Mouse (Mus musculus): ENCODE measurements around the gene Ghrl.
"Not testable (repeated sequence)": the region's sequence is repeated elsewhere in the genome, so short reads cannot be mapped to it uniquely, and the experiment has no call there.

Gene Ghrl

DNA sequence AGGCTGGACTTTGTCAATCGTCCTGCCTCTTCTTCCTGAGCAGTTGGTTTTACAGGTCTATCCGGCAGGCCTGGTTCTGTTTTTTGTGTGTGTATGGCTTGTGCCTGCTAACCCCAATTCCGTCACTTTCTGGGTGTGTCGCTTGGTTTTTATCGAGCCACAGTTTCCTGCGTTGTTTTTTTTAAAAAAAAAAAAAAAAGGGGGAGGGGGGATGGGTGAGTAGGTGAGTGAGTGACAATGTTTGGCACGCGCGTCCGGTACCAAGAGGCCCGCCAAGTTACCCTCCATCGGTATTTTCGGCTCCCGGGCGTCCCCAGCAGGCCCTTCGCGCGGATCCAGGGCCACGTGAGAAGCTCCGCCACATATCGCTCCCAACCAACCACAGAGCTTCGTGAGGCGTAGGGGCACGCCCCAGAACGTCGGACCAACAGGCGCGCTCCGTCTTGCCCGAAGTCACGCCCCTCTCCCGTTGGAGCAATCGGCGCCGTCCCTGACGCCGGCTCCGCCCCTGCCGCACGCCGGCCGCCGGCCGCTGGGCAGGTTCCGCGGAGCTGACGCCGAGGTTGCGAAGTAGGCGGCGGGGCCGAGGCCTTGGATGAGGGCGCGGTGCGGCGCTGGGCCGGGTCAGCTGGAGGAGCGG, 23.0 kb downstream of the Ghrl start, which contains the start of gene Tatdn2:
Tatdn2 (plus strand) TSS at position 469 of the 640 bp plus-strand sequence.
- peak; percentile 99 for DNase-seq (ENCODE audit: low read depth, low spot score)

DNA sequence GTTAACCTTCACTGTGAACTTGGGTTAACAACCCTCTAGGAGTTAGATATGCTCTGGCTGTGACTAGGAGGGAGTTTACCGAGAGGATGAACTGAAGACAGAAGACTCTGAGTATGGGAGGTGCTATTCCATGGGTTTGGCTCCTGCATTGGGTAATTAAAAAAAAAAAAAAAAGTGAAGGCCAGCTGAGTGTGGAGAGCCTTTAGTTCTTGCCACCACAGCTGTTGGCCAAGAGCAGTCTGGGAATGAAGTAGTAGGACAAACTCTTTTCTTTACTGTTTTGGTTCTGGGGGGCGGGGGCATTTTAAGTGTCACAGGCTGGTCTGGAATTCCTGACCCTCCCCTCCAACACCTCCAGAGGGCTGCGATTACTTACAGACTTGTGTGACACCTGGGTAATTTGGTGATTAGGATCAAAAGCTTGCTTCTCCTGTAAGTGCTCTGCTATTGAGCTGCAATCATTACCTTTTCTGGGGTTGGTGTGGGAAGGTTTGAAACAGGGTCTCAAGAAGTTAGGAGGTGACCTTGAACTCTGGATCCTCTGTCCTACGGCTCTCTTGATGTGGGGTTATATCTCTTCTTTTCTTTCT, 23.8 kb downstream of the Ghrl start:
- DNase-seq (ENCODE audit: low read depth, low spot score), result no peak

DNA sequence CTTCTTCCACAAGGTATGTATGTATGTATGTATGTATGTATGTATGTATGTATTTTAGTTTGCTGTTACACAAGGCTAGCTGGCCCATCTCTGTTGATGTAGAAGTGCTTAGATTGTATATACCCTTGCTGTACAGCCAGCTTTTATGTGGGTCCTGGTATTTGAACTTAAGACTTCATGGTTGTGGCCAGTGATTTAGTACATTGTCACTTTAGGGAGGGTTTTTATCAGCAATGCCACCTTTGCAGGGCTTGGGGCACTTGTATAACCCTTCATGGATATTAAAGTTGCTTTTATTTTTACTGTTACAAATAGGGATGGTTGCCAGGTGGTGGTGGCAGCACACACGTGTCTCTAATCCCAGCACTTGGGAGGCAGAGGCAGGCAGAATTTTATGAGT, 24.5 kb downstream of the Ghrl start:
- DNase-seq (ENCODE audit: low read depth, low spot score), result no peak

DNA sequence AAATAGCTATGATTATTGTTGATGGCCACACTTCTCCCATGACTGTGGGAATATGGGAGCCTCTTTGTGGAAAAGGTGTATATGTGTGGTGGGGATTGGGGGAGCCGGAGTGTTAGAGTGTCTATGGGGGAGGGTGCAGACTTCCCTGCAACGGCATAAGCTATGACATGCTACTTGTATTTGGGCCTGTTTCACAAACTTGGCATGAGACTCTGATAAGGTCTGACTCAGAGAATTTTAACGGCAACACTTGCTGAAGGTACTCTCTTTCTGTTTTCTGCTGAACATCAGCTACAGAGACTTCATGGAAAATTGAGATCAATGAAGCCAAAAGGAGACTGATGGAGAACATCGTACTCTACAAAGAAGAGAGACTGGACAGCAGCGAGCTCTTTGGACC, 26.3 kb downstream of the Ghrl start:
- no peak for DNase-seq (ENCODE audit: low read depth, low spot score)

DNA sequence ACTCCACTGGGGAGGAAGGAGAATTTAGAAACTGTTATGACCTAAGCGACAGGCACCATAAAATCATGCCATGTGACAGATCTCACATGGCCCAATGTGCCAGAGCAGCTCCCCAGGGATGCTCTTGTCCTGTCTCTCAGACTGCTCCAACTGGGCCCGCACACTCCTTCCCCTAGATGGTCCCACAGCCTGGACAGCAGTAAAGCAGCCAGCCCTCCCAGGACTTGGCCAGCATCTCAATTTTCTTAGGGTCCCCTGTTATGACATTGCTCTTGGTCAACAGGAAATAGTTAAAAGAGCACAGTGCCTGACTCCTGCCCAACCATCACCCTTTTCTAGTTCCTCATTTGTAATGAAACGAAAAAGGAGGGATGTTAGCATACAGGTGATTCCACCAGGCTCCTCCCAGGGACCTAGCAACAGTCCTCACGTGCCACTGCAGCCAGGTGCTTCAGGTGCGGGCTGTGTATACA, 27.0 kb downstream of the Ghrl start:
- no peak for DNase-seq (ENCODE audit: low read depth, low spot score)

DNA sequence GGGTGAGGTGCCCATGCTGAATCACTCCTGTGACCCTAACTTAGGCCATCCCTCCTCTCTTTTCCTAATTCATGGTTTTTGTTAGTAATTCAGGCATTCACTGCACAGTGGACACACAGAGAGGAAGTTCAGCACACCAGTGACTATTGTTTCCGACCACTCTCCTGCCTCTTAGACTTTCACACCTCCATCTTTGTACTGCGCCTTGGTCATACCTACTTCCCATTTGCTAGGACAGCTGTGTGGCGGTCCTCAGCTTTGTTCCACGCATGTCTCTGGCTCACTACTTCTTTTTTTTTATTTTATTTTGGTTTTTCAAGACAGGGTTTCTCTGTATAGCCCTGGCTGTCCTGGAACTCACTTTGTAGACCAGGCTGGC, 28.6 kb downstream of the Ghrl start:
- DNase-seq (ENCODE audit: low read depth, low spot score), result no peak

DNA sequence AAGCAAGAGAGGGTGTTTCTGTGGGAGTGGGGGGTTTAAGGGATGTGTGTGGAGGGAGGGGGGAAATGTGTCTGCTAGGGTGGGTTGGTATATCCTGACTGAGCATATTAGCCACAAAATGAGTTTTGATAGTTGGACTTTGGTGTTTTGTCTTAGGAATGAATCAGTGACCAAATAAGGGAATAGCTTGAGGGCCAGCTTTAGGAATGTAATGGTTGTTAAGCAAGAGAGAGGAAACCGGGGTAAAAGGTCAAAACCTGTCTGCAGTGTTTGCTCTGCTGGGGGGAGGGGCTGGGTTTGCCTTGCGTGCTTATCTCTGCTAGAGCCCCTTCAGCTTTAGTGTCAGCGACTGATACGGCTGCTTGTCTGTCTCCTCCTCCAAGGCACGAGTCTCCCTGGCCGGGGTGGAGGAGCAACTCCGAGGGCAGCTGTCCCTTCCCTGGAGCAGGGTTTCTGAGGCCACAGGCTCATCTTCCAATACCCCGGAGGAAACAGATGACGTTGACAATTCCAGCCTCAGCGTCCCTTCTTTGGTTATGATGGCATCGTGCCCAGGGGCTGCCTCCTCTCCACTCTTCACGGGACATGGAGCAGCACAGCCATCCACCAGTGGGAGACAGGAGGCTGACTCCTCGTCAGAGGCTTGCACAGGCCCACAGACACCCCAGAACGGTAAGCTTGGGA, 29.1 kb downstream of the Ghrl start:
- peak; percentile 66 for DNase-seq (ENCODE audit: low read depth, low spot score)

DNA sequence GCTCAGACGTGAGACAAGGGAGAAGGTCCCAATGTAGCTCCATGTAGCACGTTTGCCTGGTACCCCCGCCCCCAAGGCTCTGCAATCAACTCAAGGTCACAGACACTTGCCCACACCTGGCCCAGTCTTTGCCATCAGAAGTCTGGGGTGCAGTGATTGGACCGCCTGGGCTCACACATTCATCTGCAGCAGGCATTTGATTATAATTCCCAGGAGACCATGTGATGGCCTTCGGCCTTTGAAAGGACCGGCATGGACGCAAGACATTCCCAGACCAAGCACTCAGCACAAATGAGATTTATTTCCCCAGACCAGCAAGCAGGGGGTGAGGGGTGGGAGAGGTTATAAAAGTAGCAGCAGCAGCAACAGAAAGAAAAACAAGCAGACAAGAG, 29.7 kb downstream of the Ghrl start:
- no peak for DNase-seq (ENCODE audit: low read depth, low spot score)

DNA sequence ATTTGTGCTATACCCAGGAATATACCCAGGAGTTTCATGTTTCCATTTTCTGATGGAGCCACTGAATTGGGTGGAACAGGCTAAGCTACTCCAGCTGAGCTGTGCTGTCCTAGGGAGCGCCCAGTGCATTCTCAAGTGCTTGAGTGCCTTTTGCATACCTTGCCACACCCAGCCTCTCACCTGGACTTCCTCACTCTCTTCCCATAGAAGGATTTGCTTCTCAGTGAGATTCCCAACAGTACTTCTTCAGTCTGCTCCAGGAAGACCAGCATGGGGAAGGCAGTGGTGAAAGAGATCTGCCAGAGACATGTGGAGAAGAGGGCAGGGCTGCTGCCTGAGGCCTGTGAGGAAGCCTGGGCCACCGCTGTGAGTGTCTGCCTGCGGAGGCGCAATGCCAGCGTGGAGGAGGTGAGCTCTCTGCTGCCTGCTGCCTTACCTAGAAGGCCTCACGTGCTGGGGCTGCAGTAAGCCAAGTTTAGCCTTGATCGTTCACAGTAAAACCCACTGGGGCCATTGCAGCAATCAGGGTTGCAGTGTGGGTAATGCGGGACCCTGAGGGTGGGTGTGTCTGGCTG, 33.0 kb downstream of the Ghrl start:
- DNase-seq (ENCODE audit: low read depth, low spot score), result no peak

DNA sequence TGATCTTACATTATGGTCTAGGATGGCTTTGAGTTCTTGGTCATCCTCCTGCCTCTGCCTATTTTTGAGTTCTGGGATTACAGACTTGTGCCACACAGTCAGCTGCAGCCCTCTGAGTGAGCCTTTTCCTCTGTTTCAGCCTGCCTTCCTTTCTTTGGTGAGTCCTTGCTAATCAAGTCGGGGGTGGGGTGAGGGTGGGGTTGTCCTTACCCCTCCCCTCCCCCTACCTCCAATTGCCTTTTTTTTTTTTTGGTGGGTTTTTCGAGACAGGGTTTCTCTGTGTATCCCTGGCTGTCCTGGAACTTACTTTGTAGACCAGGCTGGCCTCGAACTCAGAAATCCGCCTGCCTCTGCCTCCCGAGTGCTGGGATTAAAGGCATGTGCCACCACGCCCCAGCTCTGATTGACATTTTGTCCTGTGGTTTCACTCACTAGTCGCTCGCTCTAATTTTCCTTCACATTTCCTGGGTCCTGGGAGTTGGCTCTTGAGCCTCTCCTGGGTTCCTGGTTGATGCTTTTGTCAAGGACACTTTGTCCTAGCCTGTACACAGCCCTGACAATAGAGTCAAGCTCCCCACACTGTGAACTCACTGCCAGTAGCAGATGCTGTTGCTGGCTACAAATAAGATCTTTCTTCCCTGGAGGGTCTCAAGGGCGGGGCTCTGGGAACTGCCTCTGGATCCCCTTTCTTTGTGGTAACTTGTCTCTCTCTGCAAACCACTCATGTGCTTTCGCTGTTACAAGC, 36.4 kb downstream of the Ghrl start:
- no peak for DNase-seq (ENCODE audit: low read depth, low spot score)

DNA sequence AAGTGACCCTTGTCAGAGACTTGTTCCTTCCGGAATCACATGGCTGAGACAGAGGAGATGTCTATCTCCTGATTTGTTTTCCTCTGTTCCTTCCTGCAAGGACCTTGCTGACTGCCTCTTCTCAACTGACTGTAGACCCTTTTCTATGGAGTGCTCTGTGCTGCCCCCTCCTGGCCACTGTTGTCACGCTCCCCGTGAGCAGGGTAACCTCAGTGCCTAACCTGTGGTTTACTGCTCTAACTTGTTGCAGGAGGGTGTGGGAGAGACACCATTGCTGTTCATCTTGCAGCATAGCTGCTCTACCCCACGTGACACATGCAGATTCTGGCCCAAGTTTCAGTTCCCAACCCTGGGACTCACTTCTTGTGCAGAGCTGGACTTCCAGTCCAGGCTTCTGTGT, 38.4 kb downstream of the Ghrl start:
- DNase-seq (ENCODE audit: low read depth, low spot score), result peak; percentile 91

DNA sequence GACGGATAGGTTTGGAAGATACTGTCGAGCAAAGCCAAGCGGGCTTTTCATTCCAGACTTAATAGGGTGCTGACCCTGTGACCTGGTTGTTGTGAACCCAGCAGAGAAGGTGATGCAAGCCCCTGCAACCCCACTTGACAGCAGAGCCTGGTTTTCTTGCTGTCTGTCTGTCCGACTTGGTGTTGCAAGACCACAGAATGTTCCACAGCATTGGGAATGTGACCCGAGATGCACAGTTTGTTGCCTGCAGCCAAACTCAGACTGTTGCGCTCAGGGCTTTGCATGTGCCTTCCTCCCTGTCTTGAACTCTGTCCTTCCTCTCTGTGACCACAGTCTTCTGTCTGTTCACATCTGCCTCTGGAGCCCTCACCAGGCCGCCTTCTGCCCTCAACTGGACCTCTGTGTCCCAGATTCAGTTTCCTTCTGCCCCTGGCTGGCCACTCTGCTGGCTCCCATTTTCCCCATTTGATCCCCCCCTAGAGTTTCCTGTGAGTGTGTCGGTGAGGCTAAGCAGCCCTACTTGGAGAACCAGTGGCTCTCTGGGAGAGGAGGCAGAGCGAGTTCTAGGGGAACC, 39.6 kb downstream of the Ghrl start:
- DNase-seq (ENCODE audit: low read depth, low spot score), result no peak

DNA sequence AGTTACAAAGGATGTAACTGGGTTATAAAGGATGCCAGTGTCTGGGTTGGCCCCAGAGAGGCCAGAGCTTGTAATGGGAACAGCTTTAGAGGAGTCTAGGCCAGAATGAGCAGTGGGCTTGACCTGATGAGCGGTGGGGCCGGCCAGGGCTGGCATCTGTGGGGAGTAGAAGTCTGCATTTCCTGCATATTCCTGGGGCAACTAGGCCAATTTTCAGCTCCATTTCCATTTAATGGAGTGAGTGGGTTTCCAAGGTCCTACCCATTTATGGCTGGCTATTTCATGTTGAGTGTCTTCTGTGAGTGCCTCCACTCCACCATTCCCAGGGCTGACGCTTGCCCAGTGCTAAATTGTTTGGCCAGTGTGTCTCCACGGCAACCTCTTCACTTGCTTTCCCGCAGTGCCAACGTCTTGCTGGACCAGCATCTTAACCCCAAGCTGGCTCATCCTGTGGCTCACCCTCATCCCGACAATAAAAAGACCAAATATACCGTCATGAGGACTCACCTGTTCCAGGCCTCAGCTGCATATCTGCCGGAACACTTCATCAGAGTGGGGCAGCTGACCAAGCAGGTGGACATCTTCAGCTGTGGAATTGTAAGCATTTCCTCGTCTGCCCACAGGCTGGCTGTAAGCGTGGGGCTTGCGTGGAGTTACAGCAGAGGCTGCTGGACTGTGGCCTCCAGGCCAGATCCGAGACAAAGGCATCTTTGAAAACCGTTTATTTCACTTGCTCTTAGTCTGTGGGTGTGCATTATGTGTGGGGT, 41.3 kb downstream of the Ghrl start:
- DNase-seq (ENCODE audit: low read depth, low spot score), result no peak

DNA sequence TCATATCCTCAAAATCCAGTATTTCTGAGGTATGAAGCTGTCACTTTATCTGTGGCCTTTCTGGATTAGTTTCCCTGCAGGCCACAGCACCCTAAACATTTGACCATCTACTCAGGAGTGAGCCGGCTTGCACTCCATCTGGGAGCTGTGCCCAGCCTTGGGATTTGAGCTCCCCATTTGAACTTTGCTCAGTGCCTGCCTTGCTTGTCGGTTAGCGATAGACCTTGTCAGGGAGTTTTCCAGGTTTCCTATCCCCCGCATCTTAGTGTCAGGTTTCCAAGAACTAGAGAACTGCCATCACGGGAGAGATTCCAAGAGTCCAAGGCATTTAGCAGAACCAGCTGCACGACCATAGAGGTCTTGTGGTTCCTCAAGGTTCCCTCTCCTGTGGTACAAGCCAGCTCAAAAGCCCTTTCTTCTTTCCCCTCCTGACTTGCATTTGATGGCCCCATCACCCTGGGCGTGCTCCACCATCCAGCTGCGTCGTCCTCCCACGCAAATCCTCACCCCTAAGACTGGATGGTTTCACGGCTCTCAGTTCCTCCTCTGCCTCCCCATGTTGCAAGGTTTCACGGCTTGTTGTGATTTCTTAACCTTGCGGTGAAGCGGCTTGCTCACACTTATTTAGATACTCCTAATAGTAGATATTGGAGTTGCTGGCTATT, 42.5 kb downstream of the Ghrl start:
- no peak for DNase-seq (ENCODE audit: low read depth, low spot score)

DNA sequence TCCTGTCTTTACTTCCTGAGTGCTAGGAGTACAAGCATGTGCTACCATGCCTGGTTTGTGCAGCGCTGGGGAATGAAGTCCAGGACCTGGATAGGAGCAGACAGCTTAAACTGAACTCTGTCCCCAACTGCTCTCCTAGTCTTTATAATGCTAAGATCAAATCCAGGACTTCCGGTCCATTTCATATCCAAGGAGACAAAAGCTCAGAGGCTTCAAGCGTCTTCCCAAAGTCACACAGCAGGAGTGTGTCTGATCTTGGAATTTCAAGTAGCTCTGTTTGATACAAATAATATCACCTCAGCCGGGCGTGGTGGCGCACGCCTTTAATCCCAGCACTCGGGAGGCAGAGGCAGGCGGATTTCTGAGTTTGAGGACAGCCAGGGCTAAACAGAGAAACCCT, 43.7 kb downstream of the Ghrl start:
- DNase-seq (ENCODE audit: low read depth, low spot score), result no peak

DNA sequence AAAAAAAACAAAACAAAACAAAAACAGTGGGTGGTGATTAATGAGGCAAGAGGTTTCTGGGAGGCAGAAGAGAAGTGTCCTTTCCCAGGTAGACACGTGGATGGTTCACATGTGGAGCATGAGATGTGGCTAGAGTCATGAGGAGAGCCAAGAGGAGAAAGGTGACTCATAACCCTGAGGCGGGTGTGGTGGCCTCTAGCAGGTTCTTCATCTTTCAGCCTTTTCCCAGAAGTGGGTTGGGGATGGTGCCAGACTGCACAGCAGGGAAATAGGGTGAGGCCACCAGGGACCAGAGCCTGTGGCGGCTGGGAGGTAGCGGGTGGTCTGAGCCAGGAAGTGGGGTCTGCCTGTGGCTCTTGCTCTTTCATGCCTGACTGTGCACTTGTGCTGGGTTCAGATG, 44.4 kb downstream of the Ghrl start:
- DNase-seq (ENCODE audit: low read depth, low spot score), result no peak

DNA sequence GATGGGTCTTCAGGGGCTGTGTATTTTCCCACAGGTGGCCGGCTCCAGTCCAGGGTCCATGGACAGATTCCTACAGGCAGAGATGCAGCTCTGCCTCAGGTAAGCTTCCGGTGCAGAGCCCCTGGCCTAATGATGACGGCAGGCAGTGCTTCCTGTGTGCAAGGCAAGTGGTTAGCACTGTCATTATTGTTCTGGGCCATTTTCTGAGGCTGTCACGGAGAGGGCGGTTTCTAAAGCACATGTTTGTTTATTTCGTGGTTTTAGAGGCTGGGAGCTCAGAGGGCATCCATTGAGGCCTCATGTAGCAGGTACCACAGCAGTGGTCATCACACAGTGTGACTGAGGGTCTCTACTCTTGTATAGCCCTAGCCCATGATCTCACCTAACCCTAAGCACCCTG, 46.7 kb downstream of the Ghrl start:
- DNase-seq (ENCODE audit: low read depth, low spot score), result no peak

DNA sequence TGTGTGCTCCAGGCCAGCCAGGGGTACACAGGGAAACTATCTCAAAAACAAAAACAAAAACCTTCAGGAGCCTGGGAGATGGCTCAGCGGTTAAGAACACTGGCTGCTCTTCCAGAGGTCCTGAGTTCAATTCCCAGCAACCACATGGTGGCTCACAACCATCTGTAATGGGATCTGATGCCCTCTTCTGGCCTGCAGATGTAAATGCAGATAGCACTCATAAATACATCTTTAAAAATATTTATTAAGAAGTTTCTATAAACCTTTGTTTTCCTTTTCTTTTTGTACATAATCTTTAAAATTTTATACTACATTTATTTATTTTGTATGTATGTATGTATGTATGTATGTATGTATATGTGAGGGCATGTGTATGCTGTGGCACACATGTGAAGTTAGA, 47.7 kb downstream of the Ghrl start:
- not testable (repeated sequence) for DNase-seq (ENCODE audit: low read depth, low spot score)

DNA sequence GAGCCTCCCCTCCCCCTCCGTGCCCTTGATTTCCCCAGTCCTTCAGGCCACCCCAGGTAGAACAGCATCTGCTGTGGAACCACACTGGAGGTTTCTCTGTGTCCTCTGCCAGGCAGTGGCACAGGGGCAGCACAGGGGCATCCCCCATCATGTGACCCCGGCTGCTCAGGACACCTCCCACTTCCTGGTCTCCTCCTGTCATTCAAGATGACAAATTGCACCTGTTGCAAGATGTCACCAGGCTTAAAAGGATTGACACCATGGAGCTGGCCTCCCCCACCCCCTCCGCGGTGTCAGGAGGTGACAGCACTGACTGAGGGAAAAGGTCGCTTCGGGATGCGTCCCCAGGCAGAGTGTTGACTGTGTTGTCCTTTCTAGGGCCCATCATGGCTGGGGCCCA, 49.9 kb downstream of the Ghrl start:
- DNase-seq (ENCODE audit: low read depth, low spot score), result peak; percentile 85
